Mouse (Mus musculus): ENCODE measurements around the gene Mrps36. TPM values are rescaled to one million over a fixed set of nuclear protein-coding genes. Genes with fewer than 3 reads are reported as not detected.

Gene Mrps36
- polyA plus RNA-seq (2015; fragmentation: Nextera tagmentation; extraction: Ambion mirVana): 175 and 220 TPM in 2 replicates

GRCm38 (mm10) chr13:100744036-100744744 lies at the start of gene Mrps36:
TSS of gene Mrps36 (minus strand) at chr13:100744659.

GRCm38 (mm10) chr13:100786414-100786867 lies 42.0 kb upstream of the Mrps36 start, which contains the start of gene Ccnb1:
TSS of gene Ccnb1 (minus strand) at chr13:100786570.

GRCm38 (mm10) chr13:100775252-100776055 lies 31.0 kb upstream of the Mrps36 start, which contains the start of gene Cenph:
TSS of gene Cenph (minus strand) at chr13:100775899.

GRCm38 (mm10) chr13:100730861-100731176 lies 13.6 kb downstream of the Mrps36 start, which contains the start of gene Cdk7:
TSS of gene Cdk7 (minus strand) at chr13:100730939.

Other genes starting within 250 kb of the Mrps36 start
- gene Ocln, start 191.9 kb downstream of the Mrps36 start, polyA plus RNA-seq (2015; fragmentation: Nextera tagmentation; extraction: Ambion mirVana): 6.0 and 9.7 TPM in 2 replicates
- gene Marveld2, start 127.7 kb downstream of the Mrps36 start, polyA plus RNA-seq (2015; fragmentation: Nextera tagmentation; extraction: Ambion mirVana): 0.93 and 1.6 TPM in 2 replicates
- gene Ak6, start 93.7 kb downstream of the Mrps36 start, polyA plus RNA-seq (2015; fragmentation: Nextera tagmentation; extraction: Ambion mirVana): 218 and 264 TPM in 2 replicates
- gene Rad17, start 93.6 kb downstream of the Mrps36 start, polyA plus RNA-seq (2015; fragmentation: Nextera tagmentation; extraction: Ambion mirVana): 15.3 and 23.1 TPM in 2 replicates
- gene Taf9, start 93.1 kb downstream of the Mrps36 start, polyA plus RNA-seq (2015; fragmentation: Nextera tagmentation; extraction: Ambion mirVana): 11.8 and 19.2 TPM in 2 replicates
- 1.8 and 2.9 TPM in 2 replicates for gene Ccdc125, start 74.9 kb downstream of the Mrps36 start, polyA plus RNA-seq (2015; fragmentation: Nextera tagmentation; extraction: Ambion mirVana)
- gene Cdk7, start 13.7 kb downstream of the Mrps36 start, polyA plus RNA-seq (2015; fragmentation: Nextera tagmentation; extraction: Ambion mirVana): 81.6 and 88.1 TPM in 2 replicates
- gene Cenph, start 31.2 kb upstream of the Mrps36 start, polyA plus RNA-seq (2015; fragmentation: Nextera tagmentation; extraction: Ambion mirVana): 16.3 and 16.8 TPM in 2 replicates
- 36.3 and 46.4 TPM in 2 replicates for gene Ccnb1, start 41.9 kb upstream of the Mrps36 start, polyA plus RNA-seq (2015; fragmentation: Nextera tagmentation; extraction: Ambion mirVana)
- 37.4 and 44.1 TPM in 2 replicates for gene Slc30a5, start 88.8 kb upstream of the Mrps36 start, polyA plus RNA-seq (2015; fragmentation: Nextera tagmentation; extraction: Ambion mirVana)

All from adrenal gland, postnatal 0 days (tissue).